Mouse (Mus musculus) heart, adult 2 months (tissue): ENCODE results near the gene Ccdc13. TPM values are rescaled to one million over a fixed set of nuclear protein-coding genes. Genes with fewer than 3 reads are reported as not detected.

Experiments used
- DNase-seq, 2 experiments: peaks; one replicate each; pipeline ENCODE4 v3.0.0; 2021
- H3K27ac ChIP-seq: fragments of 200-600 bp; 2 replicates; pipeline ENCODE4 v1.8.1; 2022
- H3K27me3 ChIP-seq: fragments of 200-500 bp; 2 replicates; pipeline ENCODE4 v1.6.1; 2012; ENCODE audit warnings: mild to moderate bottlenecking, low read length, inconsistent platforms, mixed read lengths; ENCODE audit not compliant: control insufficient read depth, insufficient read depth
- H3K36me3 ChIP-seq: fragments of 200-500 bp; 2 replicates; pipeline ENCODE4 v1.6.1; 2012; ENCODE audit warnings: low read length, inconsistent platforms; ENCODE audit not compliant: control insufficient read depth, insufficient read depth
- H3K4me1 ChIP-seq: fragments of 200-500 bp; 2 replicates; pipeline ENCODE4 v1.6.1; 2011; ENCODE audit warnings: low read length; ENCODE audit not compliant: control insufficient read depth, insufficient read depth
- H3K4me3 ChIP-seq: fragments of 200-600 bp; 2 replicates; pipeline ENCODE4 v1.8.1; 2022
- H3K79me2 ChIP-seq: fragments of 200-500 bp; replicated peaks from 2 replicates; pipeline ENCODE4 v1.6.1; 2012; ENCODE audit warnings: mild to moderate bottlenecking, inconsistent platforms, low read length, moderate library complexity, mixed read lengths; ENCODE audit not compliant: control insufficient read depth, insufficient read depth
- H3K9ac ChIP-seq: fragments of 200-500 bp; 2 replicates; pipeline ENCODE4 v1.6.1; 2012; ENCODE audit warnings: low read depth, mild to moderate bottlenecking, control low read depth, inconsistent platforms, low read length, mixed read lengths
- CTCF ChIP-seq: fragments of 200-600 bp; IDR thresholded peaks from 2 replicates; pipeline ENCODE4 v1.8.1; 2022; ENCODE audit warnings: antibody characterized with exemption, mild to moderate bottlenecking, moderate library complexity
- EP300 ChIP-seq: fragments of 200-500 bp; IDR thresholded peaks from 2 replicates; pipeline ENCODE4 v1.6.1; 2011; ENCODE audit warnings: low read depth, low read length, control low read depth; ENCODE audit not compliant: insufficient read depth
- POLR2A ChIP-seq: fragments of 200-500 bp; IDR thresholded peaks from 2 replicates; pipeline ENCODE4 v1.6.1; 2011; ENCODE audit warnings: mild to moderate bottlenecking, low read depth, low read length, control low read depth; ENCODE audit not compliant: insufficient read depth
- WGBS: fragments of 180-500 bp; shearing (Covaris S2); methylation state at CpG from one replicate; pipeline ENCODE4 v1.1.7; 2018; 5-methylcytosine and 5-hydroxymethylcytosine counted together
- intact Hi-C: fragments of 180-260 bp; cut with DNase I; formaldehyde crosslinking; loops from one replicate; pipeline ENCODE4 v1.15.1; 2025
- polyA plus RNA-seq: library from polyadenylated mRNA; depleted of rRNA; stranded (reverse); fragments of >200 nt; gene quantifications from 2 replicates; pipeline ENCODE4 v1.2.3, GENCODE M21; 2012; rRNA removed
- total RNA-seq, 2 experiments: library from RNA; stranded (reverse); gene quantifications; 2 replicates each; pipeline ENCODE4 v1.2.3; 2021

Ccdc13 gene
- total and polyA plus RNA-seq, 3 experiments: 0.49 TPM; not detected in 2

GRCm38 (mm10) chr9:121757835-121758814, 81.1 kb downstream of the Ccdc13 start:
- Histone ChIP-seq H3K9ac (no peak overlapping the region), H3K36me3 (no peaks in the 10 kb centered on the region), H3K27ac (no peak overlapping the region), H3K27me3 (no peaks in the 10 kb centered on the region), H3K79me2 (no peaks in the 10 kb centered on the region), H3K4me3 (no peak overlapping the region), H3K4me1 (peaks cover 4% of the 10 kb centered on the region; the same call in 1 of the 2 replicates)
- 48% methylated on average over 10 of the region's 10 CpGs for WGBS
- DNase-seq: peak in 1 of 2 experiments; percentile 36
- no peak for TF ChIP-seq POLR2A
- no peak for TF ChIP-seq EP300
- TF ChIP-seq CTCF: no peak
- intact Hi-C loops: loop anchor here (2.0 to 5.0 kb wide), 2 partner anchors 37 to 64 kb away; no protein-coding TSS in a partner anchor

- no peak for TF ChIP-seq POLR2A
- TF ChIP-seq EP300: no peak
- TF ChIP-seq CTCF: no peak
- Histone ChIP-seq H3K79me2 (no peaks in the 10 kb centered on the region), H3K4me3 (no peak overlapping the region), H3K27me3 (no peaks in the 10 kb centered on the region), H3K4me1 (peaks cover 4% of the 10 kb centered on the region; the same call in 1 of the 2 replicates), H3K36me3 (no peaks in the 10 kb centered on the region), H3K9ac (no peak overlapping the region), H3K27ac (no peak overlapping the region)
- intact Hi-C loops: loop anchor here (5.0 kb wide), 1 partner anchor 65 kb away; no protein-coding TSS in a partner anchor
- DNase-seq: no peak
- WGBS: 20% methylated on average over 3 of the region's 3 CpGs
These were observed 81.8 kb downstream of the Ccdc13 start for GRCm38 (mm10) chr9:121757432-121757831.

GRCm38 (mm10) chr9:121756785-121757184, 82.5 kb downstream of the Ccdc13 start:
- no peaks in the 10 kb centered on the region for H3K79me2 ChIP-seq
- H3K4me1 ChIP-seq: peaks cover 4% of the 10 kb centered on the region; the same call in 1 of the 2 replicates
- H3K36me3 ChIP-seq: peaks cover 3% of the 10 kb centered on the region; the same call in 1 of the 2 replicates
- WGBS: 83% methylated on average over 3 of the region's 3 CpGs
- H3K4me3 ChIP-seq: no peak overlapping the region
- intact Hi-C loops: loop anchor here (5.0 kb wide), 1 partner anchor 66 kb away; no protein-coding TSS in a partner anchor
- TF ChIP-seq POLR2A: no peak
- TF ChIP-seq EP300: no peak
- no peak for TF ChIP-seq CTCF
- H3K9ac ChIP-seq: no peak overlapping the region
- no peak overlapping the region for H3K27ac ChIP-seq
- H3K27me3 ChIP-seq: no peaks in the 10 kb centered on the region
- DNase-seq: no peak

GRCm38 (mm10) chr9:121754624-121755023, 84.6 kb downstream of the Ccdc13 start:
- no peaks in the 10 kb centered on the region for H3K79me2 ChIP-seq
- peaks cover 11% of the 10 kb centered on the region for H3K36me3 ChIP-seq
- no peak for TF ChIP-seq CTCF
- TF ChIP-seq POLR2A: no peak
- TF ChIP-seq EP300: no peak
- H3K4me1 ChIP-seq: peaks cover 3% of the 10 kb centered on the region; the same call in 1 of the 2 replicates
- DNase-seq: no peak
- H3K27ac ChIP-seq: no peak overlapping the region
- H3K27me3 ChIP-seq: no peaks in the 10 kb centered on the region
- 86% methylated on average over 3 of the region's 3 CpGs for WGBS
- intact Hi-C loops: loop anchor here (5.0 kb wide), 1 partner anchor 68 kb away; no protein-coding TSS in a partner anchor
- no peak overlapping the region for H3K4me3 ChIP-seq
- H3K9ac ChIP-seq: no peak overlapping the region

- H3K9ac ChIP-seq: no peak overlapping the region
- H3K36me3 ChIP-seq: peaks cover 11% of the 10 kb centered on the region
- WGBS: 95% methylated on average over 9 of the region's 9 CpGs
- intact Hi-C loops: no loop called here
- H3K27ac ChIP-seq: no peak overlapping the region
- no peak overlapping the region for H3K4me3 ChIP-seq
- H3K79me2 ChIP-seq: no peaks in the 10 kb centered on the region
- H3K4me1 ChIP-seq: peaks cover 1% of the 10 kb centered on the region; the same call in 1 of the 2 replicates
- TF ChIP-seq CTCF (no peak), EP300 (no peak), POLR2A (no peak)
- H3K27me3 ChIP-seq: no peaks in the 10 kb centered on the region
- DNase-seq: no peak
These were observed 86.5 kb downstream of the Ccdc13 start for GRCm38 (mm10) chr9:121752774-121753173.

Other genes starting within 250 kb of the Ccdc13 start
- gene Lyzl4, start 197.4 kb downstream of the Ccdc13 start, total RNA-seq: not detected
- gene Lyzl4, start 197.4 kb downstream of the Ccdc13 start, polyA plus RNA-seq: 0.12 and 0.88 TPM in 2 replicates
- gene Vipr1, start 196.7 kb downstream of the Ccdc13 start, total RNA-seq: 1 to 10 TPM; 1.2 to 1.4 TPM
- gene Vipr1, start 196.7 kb downstream of the Ccdc13 start, polyA plus RNA-seq: 0.41 and 0.45 TPM in 2 replicates
- 1 to 10 TPM; 3.9 to 5.0 TPM for gene Sec22c, start 134.0 kb downstream of the Ccdc13 start, total RNA-seq
- gene Sec22c, start 134.0 kb downstream of the Ccdc13 start, polyA plus RNA-seq: 6.7 and 9.5 TPM in 2 replicates
- gene Ss18l2, start 129.1 kb downstream of the Ccdc13 start, total RNA-seq: 100 to 1,000 TPM; 125 to 138 TPM
- 103 and 154 TPM in 2 replicates for gene Ss18l2, start 129.1 kb downstream of the Ccdc13 start, polyA plus RNA-seq
- gene Nktr, start 120.3 kb downstream of the Ccdc13 start, total RNA-seq: 10 to 100 TPM; 28.7 to 33.1 TPM
- 23.1 and 39.2 TPM in 2 replicates for gene Nktr, start 120.3 kb downstream of the Ccdc13 start, polyA plus RNA-seq
- 100 to 1,000 TPM; 117 to 130 TPM for gene Zfp651, start 80.1 kb downstream of the Ccdc13 start, total RNA-seq
- 67.7 and 84.2 TPM in 2 replicates for gene Zfp651, start 80.1 kb downstream of the Ccdc13 start, polyA plus RNA-seq
- 10 to 100 TPM; 12.3 to 17.4 TPM for gene Klhl40, start 61.9 kb downstream of the Ccdc13 start, total RNA-seq
- gene Klhl40, start 61.9 kb downstream of the Ccdc13 start, polyA plus RNA-seq: 11.0 and 13.1 TPM in 2 replicates
- gene Hhatl, start 47.0 kb downstream of the Ccdc13 start, total RNA-seq: 100 to 1,000 TPM in 1 of 2 experiments, 10 to 100 TPM in 1; 96.3 to 111 TPM
- 201 and 224 TPM in 2 replicates for gene Hhatl, start 47.0 kb downstream of the Ccdc13 start, polyA plus RNA-seq
- 100 to 1,000 TPM; 198 to 199 TPM for gene Higd1a, start 18.9 kb upstream of the Ccdc13 start, total RNA-seq
- gene Higd1a, start 18.9 kb upstream of the Ccdc13 start, polyA plus RNA-seq: 71.7 and 106 TPM in 2 replicates
- gene Ackr2, start 58.9 kb upstream of the Ccdc13 start, total RNA-seq: 1 to 10 TPM in 1 of 2 experiments, under 1 TPM in 1; 0.84 to 2.4 TPM
- gene Ackr2, start 58.9 kb upstream of the Ccdc13 start, polyA plus RNA-seq: 3.1 and 3.5 TPM in 2 replicates
- not detected for gene Cyp8b1, start 76.8 kb upstream of the Ccdc13 start, total RNA-seq
- gene Cyp8b1, start 76.8 kb upstream of the Ccdc13 start, polyA plus RNA-seq: 0.06 and 0.15 TPM in 2 replicates
- gene Fam198a, start 111.5 kb upstream of the Ccdc13 start, total RNA-seq: under 1 TPM; 0.42 to 0.96 TPM
- 1.5 and 2.2 TPM in 2 replicates for gene Fam198a, start 111.5 kb upstream of the Ccdc13 start, polyA plus RNA-seq
- gene Pomgnt2, start 157.6 kb upstream of the Ccdc13 start, total RNA-seq: 10 to 100 TPM; 14.0 to 15.3 TPM
- 21.0 and 21.4 TPM in 2 replicates for gene Pomgnt2, start 157.6 kb upstream of the Ccdc13 start, polyA plus RNA-seq